Mouse (Mus musculus) kidney, adult 11 months (tissue): ENCODE data around the gene Nf2.

Experiments
- DNase-seq: peaks from one replicate; pipeline ENCODE4 v3.0.0; 2022

The Nf2 gene

DNA sequence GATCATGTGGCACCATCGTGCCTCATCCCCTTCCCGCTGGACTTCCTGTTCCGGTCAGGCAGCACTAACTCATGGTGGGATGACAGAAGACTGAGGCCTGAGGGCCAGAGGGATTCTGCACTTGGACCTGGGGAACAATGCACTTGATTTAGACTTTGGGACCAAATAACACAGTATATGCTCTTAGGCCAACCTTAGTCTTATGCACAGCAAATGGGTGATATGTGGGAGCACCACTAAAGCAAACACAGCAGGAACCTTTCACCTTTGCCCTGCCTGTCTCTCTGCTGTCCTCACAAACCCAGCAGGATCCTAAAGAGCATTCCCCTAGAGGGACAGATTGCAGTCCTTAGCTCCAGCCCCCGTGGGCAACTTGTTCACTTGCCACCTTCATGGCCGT is 108.6 kb downstream of the Nf2 start:
- no peak for DNase-seq

GRCm38 (mm10) chr11:4738719-4739118 is 110.6 kb downstream of the Nf2 start:
- DNase-seq = no peak

GRCm38 (mm10) chr11:4737682-4738081 is 111.7 kb downstream of the Nf2 start:
- no peak for DNase-seq

GRCm38 (mm10) chr11:4736355-4736754 is 113.0 kb downstream of the Nf2 start:
- DNase-seq = no peak

DNA sequence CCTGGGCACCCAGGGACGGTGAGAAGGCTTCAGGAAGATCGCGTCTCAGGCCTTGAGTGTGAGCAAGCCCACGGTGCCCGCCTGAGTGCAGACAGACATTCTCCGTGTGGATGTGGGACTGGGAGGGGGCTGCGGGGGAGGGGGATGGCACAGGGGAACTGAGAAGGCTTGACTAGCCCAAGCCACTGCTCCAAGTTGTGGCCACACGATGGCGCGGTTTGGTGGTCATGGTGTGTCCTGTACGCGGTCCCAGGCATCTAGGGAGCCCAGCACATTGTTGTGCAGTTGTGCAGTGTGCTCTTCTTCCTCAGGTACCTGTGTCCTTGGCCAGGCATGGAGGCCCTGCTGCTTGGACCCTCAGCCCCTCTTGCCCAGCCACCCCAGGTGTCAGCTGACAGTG is 115.2 kb downstream of the Nf2 start:
- no peak for DNase-seq

DNA sequence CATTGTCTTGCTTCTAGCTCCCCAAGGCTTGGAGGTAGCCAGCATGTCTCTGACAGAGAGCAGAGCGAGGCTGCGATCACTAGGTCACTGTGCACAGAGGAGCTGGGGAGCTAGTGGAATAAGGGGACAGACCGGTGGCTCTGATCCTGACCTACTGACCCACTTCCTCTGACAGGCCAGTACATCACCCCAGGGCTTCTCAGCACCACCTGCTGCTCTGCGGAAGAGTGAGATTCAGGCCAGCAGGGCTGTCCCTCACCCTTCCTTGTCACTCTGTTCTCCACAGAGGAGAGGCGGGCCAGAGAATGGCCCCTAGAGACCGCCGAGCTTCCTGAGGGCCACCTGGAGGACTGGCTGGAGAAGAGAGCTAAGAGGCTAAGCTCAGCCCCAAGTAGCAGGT is 117.6 kb downstream of the Nf2 start:
- no peak for DNase-seq

DNA sequence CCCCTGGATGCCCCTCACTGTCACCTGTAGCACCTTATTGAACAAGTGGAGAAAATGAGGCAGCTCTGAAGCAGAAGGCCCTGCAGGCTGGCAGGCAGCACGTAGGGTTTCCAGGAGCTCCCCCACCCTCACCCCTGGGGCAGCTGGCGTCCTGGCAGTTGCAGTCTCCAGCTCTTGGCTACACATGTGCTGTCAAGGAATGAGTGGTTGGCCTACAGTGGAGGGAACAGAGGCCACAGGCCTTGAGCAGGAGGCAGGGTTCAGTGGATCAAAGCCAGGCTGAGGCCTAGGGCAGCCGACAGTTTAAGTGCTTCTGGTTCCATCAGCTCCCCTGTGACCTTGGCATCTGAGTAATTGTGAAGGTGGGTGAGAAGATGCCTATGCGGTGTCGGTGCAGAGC is 118.4 kb downstream of the Nf2 start:
- no peak for DNase-seq

GRCm38 (mm10) chr11:4730096-4730495 is 119.2 kb downstream of the Nf2 start:
- DNase-seq = no peak

GRCm38 (mm10) chr11:4729603-4730002 is 119.7 kb downstream of the Nf2 start:
- DNase-seq = no peak

DNA sequence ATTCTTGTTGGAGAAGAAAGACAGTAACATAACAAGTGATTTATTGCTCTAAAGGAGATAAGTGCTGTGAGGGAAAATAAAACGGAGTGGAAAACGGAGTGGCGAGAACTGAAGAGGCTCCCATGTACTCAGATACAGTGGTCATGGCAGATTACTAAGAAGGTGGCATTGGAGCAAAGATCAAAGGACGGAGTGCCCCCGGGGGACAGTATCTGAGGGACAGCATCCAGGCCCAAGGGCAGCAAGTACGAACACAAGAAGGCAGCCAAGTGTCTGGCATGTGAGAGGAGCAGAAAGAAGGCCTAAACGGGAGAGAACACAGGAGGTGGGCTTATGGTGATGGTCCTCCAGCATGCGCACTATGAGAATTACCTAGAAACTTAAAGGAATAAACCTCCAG is 127.6 kb downstream of the Nf2 start:
- DNase-seq = no peak

GRCm38 (mm10) chr11:4720900-4721580 is 128.3 kb downstream of the Nf2 start:
- DNase-seq = no peak

- no peak for DNase-seq
These were observed 128.9 kb downstream of the Nf2 start for GRCm38 (mm10) chr11:4720393-4720792.

GRCm38 (mm10) chr11:4719961-4720360 is 129.4 kb downstream of the Nf2 start:
- no peak for DNase-seq

DNA sequence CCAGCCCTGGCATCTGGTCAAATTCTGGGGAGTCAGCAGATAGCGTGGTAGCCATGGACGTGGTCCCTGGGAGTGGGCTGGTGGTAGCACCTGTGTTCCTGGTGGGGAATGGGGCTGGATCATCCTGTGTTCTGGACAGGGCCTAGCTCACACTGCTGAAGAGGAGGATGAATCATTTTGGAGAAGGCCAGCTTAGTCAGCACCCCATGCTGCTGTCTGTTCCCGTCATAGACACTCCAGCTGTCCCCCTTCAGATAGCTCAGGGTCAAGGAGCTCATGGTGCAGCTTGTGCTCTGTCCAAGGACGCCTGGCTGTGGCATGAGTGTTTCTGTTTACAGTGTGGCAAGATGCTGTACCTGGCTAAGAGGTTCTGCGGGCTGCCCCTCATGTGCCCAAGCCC is 130.8 kb downstream of the Nf2 start:
- no peak for DNase-seq

- no peak for DNase-seq
These were observed 132.7 kb downstream of the Nf2 start for GRCm38 (mm10) chr11:4716530-4717236.
